Mouse (Mus musculus): ENCODE data around the gene Rft1. TPM values are rescaled to one million over a fixed set of nuclear protein-coding genes. Genes with fewer than 3 reads are reported as not detected.

Rft1 gene
- polyA plus RNA-seq (2015; fragmentation: Nextera tagmentation; extraction: Ambion mirVana): 9.2 and 10.4 TPM in 2 replicates

GRCm38 (mm10) chr14:30653943-30654659 is at the start of gene Rft1:
TSS of gene Rft1 (plus strand) at chr14:30654360.
- Histone ChIP-seq H3K4me1 (ENCODE audit: control insufficient read depth, insufficient read depth, low read depth, low read length) (peaks cover 5% of the 10 kb centered on the region), H3K4me2 (ENCODE audit: low read length) (peak within 1 kb of the TSS; percentile 58), H3K4me3 (ENCODE audit: low read length) (peak within 1 kb of the TSS; percentile 89), H3K36me3 (ENCODE audit: control insufficient read depth, insufficient read depth, low read length) (no peaks in the 10 kb centered on the region), H3K9ac (ENCODE audit: low read depth, low read length) (peak within 1 kb of the TSS; percentile 100), H3K9me3 (ENCODE audit: control insufficient read depth, low read length) (no peaks in the 10 kb centered on the region), H3K27me3 (replicated peaks; ENCODE audit: control insufficient read depth, insufficient read depth, low read length) (no peaks in the 10 kb centered on the region), H3K27ac (ENCODE audit: low read depth, low read length) (peak within 1 kb of the TSS; percentile 88)
- peak; percentile 94 for ATAC-seq
- WGBS: 2% methylated on average over 38 of the region's 38 CpGs

GRCm38 (mm10) chr14:30606817-30607216 is 47.3 kb upstream of the Rft1 start:
- Histone ChIP-seq H3K9ac (ENCODE audit: low read depth, low read length) (no peak overlapping the region), H3K9me3 (ENCODE audit: control insufficient read depth, low read length) (no peaks in the 10 kb centered on the region), H3K27ac (ENCODE audit: low read depth, low read length) (no peak overlapping the region), H3K36me3 (ENCODE audit: control insufficient read depth, insufficient read depth, low read length) (no peaks in the 10 kb centered on the region), H3K27me3 (replicated peaks; ENCODE audit: control insufficient read depth, insufficient read depth, low read length) (no peaks in the 10 kb centered on the region), H3K4me2 (ENCODE audit: low read length) (no peak overlapping the region), H3K4me1 (ENCODE audit: control insufficient read depth, insufficient read depth, low read depth, low read length) (no peaks in the 10 kb centered on the region), H3K4me3 (ENCODE audit: low read length) (no peak overlapping the region)
- no peak for ATAC-seq
- WGBS: 89% methylated on average over 5 of the region's 5 CpGs

- ATAC-seq: no peak; the same call in 1 of the 2 replicates
- WGBS: 89% methylated on average over 4 of the region's 4 CpGs
These were observed 46.5 kb upstream of the Rft1 start for GRCm38 (mm10) chr14:30607696-30608095.

GRCm38 (mm10) chr14:30608176-30608575 is 46.0 kb upstream of the Rft1 start:
- Histone ChIP-seq H3K27me3 (replicated peaks; ENCODE audit: control insufficient read depth, insufficient read depth, low read length) (no peaks in the 10 kb centered on the region), H3K9me3 (ENCODE audit: control insufficient read depth, low read length) (no peaks in the 10 kb centered on the region), H3K4me1 (ENCODE audit: control insufficient read depth, insufficient read depth, low read depth, low read length) (no peaks in the 10 kb centered on the region), H3K27ac (ENCODE audit: low read depth, low read length) (no peak overlapping the region), H3K36me3 (ENCODE audit: control insufficient read depth, insufficient read depth, low read length) (no peaks in the 10 kb centered on the region), H3K9ac (ENCODE audit: low read depth, low read length) (no peak overlapping the region), H3K4me2 (ENCODE audit: low read length) (no peak overlapping the region), H3K4me3 (ENCODE audit: low read length) (no peak overlapping the region)
- ATAC-seq: no peak
- WGBS: 92% methylated on average over 6 of the region's 6 CpGs

More at GRCm38 (mm10) chr14:30607696-30608095, 46.5 kb upstream of the Rft1 start:
- no peak overlapping the region for H3K9ac ChIP-seq (ENCODE audit: low read depth, low read length)
- no peak overlapping the region for H3K27ac ChIP-seq (ENCODE audit: low read depth, low read length)
- H3K27me3 ChIP-seq (replicated peaks; ENCODE audit: control insufficient read depth, insufficient read depth, low read length): no peaks in the 10 kb centered on the region
- H3K4me3 ChIP-seq (ENCODE audit: low read length): no peak overlapping the region
- H3K9me3 ChIP-seq (ENCODE audit: control insufficient read depth, low read length): no peaks in the 10 kb centered on the region
- no peaks in the 10 kb centered on the region for H3K4me1 ChIP-seq (ENCODE audit: control insufficient read depth, insufficient read depth, low read depth, low read length)
- H3K36me3 ChIP-seq (ENCODE audit: control insufficient read depth, insufficient read depth, low read length): no peaks in the 10 kb centered on the region
- no peak overlapping the region for H3K4me2 ChIP-seq (ENCODE audit: low read length)

GRCm38 (mm10) chr14:30609499-30609898 is 44.7 kb upstream of the Rft1 start:
- Histone ChIP-seq H3K4me1 (ENCODE audit: control insufficient read depth, insufficient read depth, low read depth, low read length) (no peaks in the 10 kb centered on the region), H3K27me3 (replicated peaks; ENCODE audit: control insufficient read depth, insufficient read depth, low read length) (no peaks in the 10 kb centered on the region), H3K27ac (ENCODE audit: low read depth, low read length) (no peak overlapping the region), H3K4me2 (ENCODE audit: low read length) (no peak overlapping the region), H3K9ac (ENCODE audit: low read depth, low read length) (no peak overlapping the region), H3K36me3 (ENCODE audit: control insufficient read depth, insufficient read depth, low read length) (no peaks in the 10 kb centered on the region), H3K4me3 (ENCODE audit: low read length) (no peak overlapping the region), H3K9me3 (ENCODE audit: control insufficient read depth, low read length) (no peaks in the 10 kb centered on the region)
- no peak for ATAC-seq
- 89% methylated on average over 3 of the region's 3 CpGs for WGBS

GRCm38 (mm10) chr14:30610304-30610703 is 43.9 kb upstream of the Rft1 start:
- H3K4me1 ChIP-seq (ENCODE audit: control insufficient read depth, insufficient read depth, low read depth, low read length): no peaks in the 10 kb centered on the region
- no peaks in the 10 kb centered on the region for H3K9me3 ChIP-seq (ENCODE audit: control insufficient read depth, low read length)
- no peak overlapping the region for H3K27ac ChIP-seq (ENCODE audit: low read depth, low read length)
- H3K27me3 ChIP-seq (replicated peaks; ENCODE audit: control insufficient read depth, insufficient read depth, low read length): no peaks in the 10 kb centered on the region
- no peak overlapping the region for H3K4me3 ChIP-seq (ENCODE audit: low read length)
- no peak for ATAC-seq
- no peak overlapping the region for H3K4me2 ChIP-seq (ENCODE audit: low read length)
- no peak overlapping the region for H3K9ac ChIP-seq (ENCODE audit: low read depth, low read length)
- WGBS: 75% methylated on average over 2 of the region's 2 CpGs
- no peaks in the 10 kb centered on the region for H3K36me3 ChIP-seq (ENCODE audit: control insufficient read depth, insufficient read depth, low read length)

GRCm38 (mm10) chr14:30610940-30611339 is 43.2 kb upstream of the Rft1 start:
- no peaks in the 10 kb centered on the region for H3K27me3 ChIP-seq (replicated peaks; ENCODE audit: control insufficient read depth, insufficient read depth, low read length)
- no peak for ATAC-seq
- H3K4me3 ChIP-seq (ENCODE audit: low read length): no peak overlapping the region
- H3K36me3 ChIP-seq (ENCODE audit: control insufficient read depth, insufficient read depth, low read length): no peaks in the 10 kb centered on the region
- no peaks in the 10 kb centered on the region for H3K4me1 ChIP-seq (ENCODE audit: control insufficient read depth, insufficient read depth, low read depth, low read length)
- H3K4me2 ChIP-seq (ENCODE audit: low read length): no peak overlapping the region
- WGBS: 83% methylated on average over 3 of the region's 3 CpGs
- H3K27ac ChIP-seq (ENCODE audit: low read depth, low read length): no peak overlapping the region
- H3K9me3 ChIP-seq (ENCODE audit: control insufficient read depth, low read length): no peaks in the 10 kb centered on the region
- no peak overlapping the region for H3K9ac ChIP-seq (ENCODE audit: low read depth, low read length)

- H3K9ac ChIP-seq (ENCODE audit: low read depth, low read length): no peak overlapping the region
- no peaks in the 10 kb centered on the region for H3K4me1 ChIP-seq (ENCODE audit: control insufficient read depth, insufficient read depth, low read depth, low read length)
- no peak overlapping the region for H3K4me3 ChIP-seq (ENCODE audit: low read length)
- 19% methylated on average over 7 of the region's 7 CpGs for WGBS
- no peaks in the 10 kb centered on the region for H3K36me3 ChIP-seq (ENCODE audit: control insufficient read depth, insufficient read depth, low read length)
- H3K4me2 ChIP-seq (ENCODE audit: low read length): no peak overlapping the region
- no peaks in the 10 kb centered on the region for H3K27me3 ChIP-seq (replicated peaks; ENCODE audit: control insufficient read depth, insufficient read depth, low read length)
- no peak for ATAC-seq
- H3K27ac ChIP-seq (ENCODE audit: low read depth, low read length): no peak overlapping the region
- no peaks in the 10 kb centered on the region for H3K9me3 ChIP-seq (ENCODE audit: control insufficient read depth, low read length)
These were observed 41.6 kb upstream of the Rft1 start for GRCm38 (mm10) chr14:30612523-30612922.

- no peak for ATAC-seq
- Histone ChIP-seq H3K4me2 (ENCODE audit: low read length) (no peak overlapping the region), H3K4me3 (ENCODE audit: low read length) (no peak overlapping the region), H3K27ac (ENCODE audit: low read depth, low read length) (no peak overlapping the region), H3K9ac (ENCODE audit: low read depth, low read length) (no peak overlapping the region), H3K9me3 (ENCODE audit: control insufficient read depth, low read length) (no peaks in the 10 kb centered on the region), H3K27me3 (replicated peaks; ENCODE audit: control insufficient read depth, insufficient read depth, low read length) (no peaks in the 10 kb centered on the region), H3K4me1 (ENCODE audit: control insufficient read depth, insufficient read depth, low read depth, low read length) (no peaks in the 10 kb centered on the region), H3K36me3 (ENCODE audit: control insufficient read depth, insufficient read depth, low read length) (no peaks in the 10 kb centered on the region)
- WGBS: 76% methylated on average over 2 of the region's 2 CpGs
These were observed 41.0 kb upstream of the Rft1 start for GRCm38 (mm10) chr14:30612962-30613715.

Data from hindbrain, embryonic 16.5 days (tissue).